Mouse (Mus musculus) brain, embryonic 14.5 days (tissue): ENCODE measurements around the gene Ube2n.

ENCODE experiments used
- CTCF ChIP-seq: fragments of 200-500 bp; IDR thresholded peaks from 2 replicates; pipeline ENCODE4 v1.5.1; 2012; ENCODE audit warnings: inconsistent platforms, mild to moderate bottlenecking, moderate library complexity, borderline replicate concordance; ENCODE audit not compliant: insufficient read depth, insufficient read length; ENCODE audit errors: extremely low read depth
- POLR2A ChIP-seq: fragments of 200-500 bp; IDR thresholded peaks from 2 replicates; pipeline ENCODE4 v1.6.1; 2012; ENCODE audit warnings: mild to moderate bottlenecking, inconsistent platforms, borderline replicate concordance; ENCODE audit not compliant: poor library complexity, insufficient read depth, insufficient read length, severe bottlenecking; ENCODE audit errors: extremely low read depth

DNA sequence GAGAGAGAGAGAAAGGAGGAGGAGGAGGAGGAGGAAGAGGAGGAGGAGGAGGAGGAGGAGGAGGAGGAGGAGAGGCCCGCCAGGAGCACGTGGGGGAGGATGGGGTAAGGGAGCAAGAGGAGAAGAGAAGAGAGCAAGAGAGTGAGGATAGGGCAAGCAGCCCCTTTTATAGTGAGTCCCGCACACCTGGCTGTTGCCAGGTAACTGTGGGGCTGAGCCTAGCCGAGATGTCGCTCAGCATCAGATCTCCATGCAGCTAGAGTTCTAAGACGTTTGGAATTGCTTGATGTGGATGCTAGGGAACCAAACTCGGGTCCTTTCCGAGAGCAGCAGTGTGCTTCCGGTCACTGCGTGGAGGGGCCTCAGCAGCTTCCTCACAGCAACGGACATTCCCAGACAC is 79.5 kb downstream of the Ube2n start:
- TF ChIP-seq POLR2A: no peak
- TF ChIP-seq CTCF: no peak
